Mouse (Mus musculus) stomach, embryonic 14.5 days (tissue): ENCODE measurements around the gene Resp18. TPM values are rescaled to one million over a fixed set of nuclear protein-coding genes. Genes with fewer than 3 reads are reported as not detected.
A peak's percentile ranks its signal among the peaks of the same experiment; 100 is the strongest.

Source experiments
- ATAC-seq: fragments of 200-750 bp; cut with Nextera tagmentation; 2 replicates; pipeline ENCODE4 v1.8.0; 2017; ENCODE audit warnings: low read depth, moderate TSS enrichment; ENCODE audit not compliant: insufficient number of reproducible peaks, insufficient read depth, low FRiP score
- H3K27ac ChIP-seq: fragments of 300-500 bp; sonication (generic); 2 replicates; pipeline ENCODE4 v1.5.1; 2014; ENCODE audit warnings: mild to moderate bottlenecking, low read length, moderate library complexity, mixed read lengths
- H3K27me3 ChIP-seq: fragments of 300-500 bp; sonication (generic); 2 replicates; pipeline ENCODE4 v1.6.1; 2014; ENCODE audit warnings: low read length, control low read depth, mixed read lengths; ENCODE audit not compliant: control insufficient read depth, insufficient read depth
- H3K36me3 ChIP-seq: fragments of 300-500 bp; sonication (generic); 2 replicates; pipeline ENCODE4 v1.6.1; 2014; ENCODE audit warnings: mild to moderate bottlenecking, control low read depth, low read length, moderate library complexity, mixed read lengths; ENCODE audit not compliant: control insufficient read depth, insufficient read depth
- H3K4me1 ChIP-seq: fragments of 300-500 bp; sonication (generic); 2 replicates; pipeline ENCODE4 v1.6.1; 2014; ENCODE audit warnings: low read length, control low read depth, mixed read lengths; ENCODE audit not compliant: control insufficient read depth, insufficient read depth
- H3K4me2 ChIP-seq: fragments of 300-500 bp; sonication (generic); replicated peaks from 2 replicates; pipeline ENCODE4 v1.6.1; 2014; ENCODE audit warnings: low read depth, low read length, control low read depth
- H3K4me3 ChIP-seq: fragments of 300-500 bp; sonication (generic); 2 replicates; pipeline ENCODE4 v1.5.1; 2014; ENCODE audit warnings: low read depth, low read length, control low read depth
- H3K9ac ChIP-seq: fragments of 300-500 bp; sonication (generic); replicated peaks from 2 replicates; pipeline ENCODE4 v1.6.1; 2014; ENCODE audit warnings: low read depth, mild to moderate bottlenecking, control low read depth, low read length, moderate library complexity, mixed read lengths
- H3K9me3 ChIP-seq: fragments of 300-500 bp; sonication (generic); 2 replicates; pipeline ENCODE4 v1.6.1; 2016; ENCODE audit warnings: low read depth, low read length, control low read depth; ENCODE audit not compliant: control insufficient read depth
- WGBS: fragments of 180-500 bp; shearing (Covaris S2); extraction: QIAGEN DNeasy Blood & Tissue Kit; methylation state at CpG from one replicate; pipeline ENCODE4 v1.1.7; 2014; 5-methylcytosine and 5-hydroxymethylcytosine counted together
- polyA plus RNA-seq: library from polyadenylated mRNA; unstranded; fragments of >200 nt; fragmentation: Nextera tagmentation; extraction: Ambion mirVana; gene quantifications from 2 replicates; pipeline ENCODE4 v1.2.1, GENCODE M21; 2014

Gene Resp18
- polyA plus RNA-seq, 1 experiment from 2014 or later, result 9.8 TPM

DNA sequence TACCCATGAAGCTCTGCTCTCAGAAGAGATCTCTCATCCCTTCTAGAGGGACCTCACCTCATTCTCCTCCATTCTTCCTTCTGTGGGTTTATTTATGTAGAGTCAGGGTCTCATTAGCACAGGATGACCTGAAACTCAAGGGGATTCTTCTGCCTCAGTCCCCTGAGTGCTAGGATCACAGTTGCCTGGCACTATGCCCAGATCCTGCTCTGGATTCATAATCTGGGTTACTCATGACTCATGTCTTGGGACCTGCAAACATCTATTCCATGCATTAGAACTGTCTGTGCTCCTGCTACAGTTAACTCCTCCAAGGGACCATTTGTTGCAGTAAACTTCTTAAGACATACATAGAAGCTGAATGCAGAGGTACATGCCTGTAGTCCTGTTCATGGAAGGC, 16.9 kb downstream of the Resp18 start:
- no peak overlapping the region for H3K4me2 ChIP-seq
- no peaks in the 10 kb centered on the region for H3K4me1 ChIP-seq
- H3K4me3 ChIP-seq, result no peak overlapping the region
- ATAC-seq, result no peak
- H3K27ac ChIP-seq, result no peak overlapping the region
- no peaks in the 10 kb centered on the region for H3K36me3 ChIP-seq
- no peak overlapping the region for H3K9ac ChIP-seq
- no peaks in the 10 kb centered on the region for H3K9me3 ChIP-seq
- peaks cover 22% of the 10 kb centered on the region for H3K27me3 ChIP-seq

- Histone ChIP-seq H3K9ac (no peak overlapping the region), H3K4me3 (no peak overlapping the region), H3K9me3 (no peaks in the 10 kb centered on the region), H3K4me2 (no peak overlapping the region), H3K27ac (no peak overlapping the region), H3K27me3 (no peaks in the 10 kb centered on the region), H3K36me3 (no peaks in the 10 kb centered on the region), H3K4me1 (no peaks in the 10 kb centered on the region)
- ATAC-seq, result no peak
- 60% methylated on average over 10 of the region's 10 CpGs for WGBS
These were observed 22.6 kb downstream of the Resp18 start for GRCm38 (mm10) chr1:75255516-75256046.

- Histone ChIP-seq H3K36me3 (no peaks in the 10 kb centered on the region), H3K9ac (no peak overlapping the region), H3K9me3 (no peaks in the 10 kb centered on the region), H3K4me3 (no peak overlapping the region), H3K4me1 (no peaks in the 10 kb centered on the region), H3K27ac (no peak overlapping the region), H3K27me3 (no peaks in the 10 kb centered on the region), H3K4me2 (no peak overlapping the region)
- 71% methylated on average over 8 of the region's 8 CpGs for WGBS
- ATAC-seq, result no peak
These were observed 23.6 kb downstream of the Resp18 start for GRCm38 (mm10) chr1:75254625-75255013.

DNA sequence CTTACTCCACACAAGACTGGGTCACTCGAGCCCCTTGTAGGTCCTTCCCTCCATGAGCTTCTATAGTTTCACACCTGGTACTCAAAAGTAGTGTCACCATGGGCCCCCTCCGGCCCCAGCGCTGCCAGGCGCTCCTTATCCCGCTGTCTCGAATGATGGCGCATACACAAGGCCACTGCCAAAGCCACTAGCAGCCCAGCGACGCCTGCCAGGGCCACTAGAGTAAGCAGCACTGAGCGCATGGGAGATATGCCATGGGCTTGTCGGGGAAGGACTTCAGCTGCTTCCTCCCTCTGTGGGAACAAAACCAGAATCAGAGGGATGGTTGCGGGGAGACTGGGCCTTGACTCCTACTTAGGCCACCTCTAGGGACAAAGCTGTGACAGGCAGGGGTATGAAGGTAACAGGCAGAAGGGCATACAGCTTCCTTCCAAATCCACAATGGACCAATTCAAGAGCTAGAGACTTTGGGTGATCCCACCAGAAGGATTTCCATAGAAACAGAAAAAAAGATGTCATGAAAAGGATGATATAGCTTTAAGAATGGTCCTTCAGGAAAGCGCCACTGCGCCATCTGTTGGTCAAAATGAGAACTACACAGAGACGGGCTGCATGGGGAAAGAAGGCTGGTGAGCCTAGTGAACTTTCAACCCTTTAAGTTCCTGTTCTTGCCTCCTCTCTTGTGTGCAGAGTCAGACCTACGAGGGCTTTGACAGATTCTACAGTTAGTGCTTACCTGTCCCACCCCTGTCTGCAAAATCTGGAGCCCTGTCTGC, 24.2 kb downstream of the Resp18 start:
- ATAC-seq, result no peak
- no peaks in the 10 kb centered on the region for H3K36me3 ChIP-seq
- no peak overlapping the region for H3K4me3 ChIP-seq
- 61% methylated on average over 16 of the region's 16 CpGs for WGBS
- H3K9ac ChIP-seq, result no peak overlapping the region
- H3K27me3 ChIP-seq, result no peaks in the 10 kb centered on the region
- H3K9me3 ChIP-seq, result no peaks in the 10 kb centered on the region
- no peaks in the 10 kb centered on the region for H3K4me1 ChIP-seq
- H3K4me2 ChIP-seq, result no peak overlapping the region
- H3K27ac ChIP-seq, result no peak overlapping the region

- Histone ChIP-seq H3K27me3 (no peaks in the 10 kb centered on the region), H3K4me2 (no peak overlapping the region), H3K27ac (no peak overlapping the region), H3K4me1 (peaks cover 6% of the 10 kb centered on the region), H3K36me3 (no peaks in the 10 kb centered on the region), H3K9ac (no peak overlapping the region), H3K9me3 (no peaks in the 10 kb centered on the region), H3K4me3 (no peak overlapping the region)
- 74% methylated on average over 16 of the region's 16 CpGs for WGBS
- ATAC-seq, result no peak
These were observed 25.2 kb downstream of the Resp18 start for GRCm38 (mm10) chr1:75253029-75253428.

GRCm38 (mm10) chr1:75252308-75252707, 25.9 kb downstream of the Resp18 start:
- WGBS, result 63% methylated on average over 13 of the region's 13 CpGs
- Histone ChIP-seq H3K27ac (no peak overlapping the region), H3K4me3 (no peak overlapping the region), H3K4me2 (no peak overlapping the region), H3K36me3 (no peaks in the 10 kb centered on the region), H3K27me3 (no peaks in the 10 kb centered on the region), H3K4me1 (peaks cover 10% of the 10 kb centered on the region), H3K9me3 (no peaks in the 10 kb centered on the region), H3K9ac (no peak overlapping the region)
- ATAC-seq, result no peak

GRCm38 (mm10) chr1:75251112-75251970, 26.9 kb downstream of the Resp18 start:
- Histone ChIP-seq H3K9ac (no peak overlapping the region), H3K4me1 (peaks cover 10% of the 10 kb centered on the region), H3K36me3 (no peaks in the 10 kb centered on the region), H3K27ac (no peak overlapping the region), H3K4me3 (peak overlapping the region; percentile 9; the same call in 1 of the 2 replicates), H3K27me3 (no peaks in the 10 kb centered on the region), H3K4me2 (peak overlapping the region; percentile 36), H3K9me3 (no peaks in the 10 kb centered on the region)
- 4% methylated on average over 21 of the region's 22 CpGs for WGBS
- peak; percentile 51 for ATAC-seq

DNA sequence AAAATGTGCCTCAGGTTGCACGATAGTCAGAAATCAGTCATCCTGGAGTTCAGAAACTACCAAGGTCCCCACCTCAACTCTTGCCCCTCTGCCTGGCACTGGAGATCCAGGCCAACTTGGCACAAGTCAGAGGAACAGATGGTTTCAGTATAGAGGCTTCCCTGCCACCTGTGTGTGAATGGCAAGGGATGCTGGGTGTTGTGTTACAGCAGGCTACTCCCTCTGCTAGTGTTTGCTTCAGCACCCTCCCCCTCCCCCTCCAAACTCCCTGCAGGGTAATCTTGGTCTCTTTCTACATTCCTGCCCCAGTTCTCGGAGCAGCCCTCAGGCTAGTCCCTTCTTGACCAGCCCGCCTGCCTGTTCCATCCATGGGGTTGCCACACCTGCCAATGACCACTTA, 27.7 kb downstream of the Resp18 start:
- Histone ChIP-seq H3K4me3 (no peak overlapping the region), H3K27ac (no peak overlapping the region), H3K4me1 (peaks cover 10% of the 10 kb centered on the region), H3K9me3 (no peaks in the 10 kb centered on the region), H3K9ac (no peak overlapping the region), H3K4me2 (no peak overlapping the region), H3K27me3 (no peaks in the 10 kb centered on the region), H3K36me3 (no peaks in the 10 kb centered on the region; the same call in 1 of the 2 replicates)
- ATAC-seq, result no peak
- WGBS, result 69% methylated on average over 3 of the region's 3 CpGs
